Mouse (Mus musculus) adrenal gland, adult (tissue): ENCODE results near the gene Msmo1.

Experiments used
- DNase-seq, 2 experiments: peaks; one replicate each; pipeline ENCODE4 v3.0.0; 2022 to 2023; ENCODE audit warnings: low spot score in 1 of 2; ENCODE audit not compliant: inconsistent age in 2 of 2

Msmo1 gene

DNA sequence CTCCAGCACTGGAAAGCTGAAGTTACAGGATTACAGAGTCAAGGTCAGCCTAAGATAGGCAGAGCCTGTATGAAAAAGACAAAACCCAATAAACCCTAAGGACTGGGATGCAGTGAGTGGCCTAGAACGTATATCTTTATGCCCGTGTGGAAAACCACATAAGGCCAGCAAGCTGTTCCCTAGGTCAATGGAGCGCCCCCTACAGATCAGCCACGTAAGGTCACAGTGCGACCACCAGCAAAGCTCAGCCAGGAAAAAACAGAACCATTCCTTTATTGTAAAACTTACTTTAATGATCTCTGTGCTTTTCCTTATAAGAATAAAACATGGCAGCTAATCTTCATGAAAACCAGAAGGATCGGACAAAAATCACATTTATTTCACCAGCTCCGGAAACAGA is 15.7 kb downstream of the Msmo1 start:
- DNase-seq = no peak

DNA sequence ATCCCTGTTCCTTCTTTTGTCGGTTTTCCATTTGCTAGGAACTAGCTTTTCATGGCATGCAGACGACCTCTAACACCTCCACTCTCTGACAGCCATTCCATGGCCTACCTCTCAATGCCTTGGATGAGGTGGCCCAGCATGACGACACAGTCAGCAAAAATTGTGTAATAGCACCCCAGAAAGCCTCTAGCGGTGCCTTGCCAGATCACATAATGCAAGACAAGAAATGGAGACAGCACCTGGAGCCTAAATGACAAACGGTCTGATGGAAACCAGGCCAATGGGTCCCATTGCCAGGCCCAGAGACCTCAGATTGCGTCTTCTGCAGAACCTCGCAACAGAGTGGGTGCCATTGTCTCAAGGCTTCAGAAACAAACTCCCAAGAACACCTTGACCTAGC is 21.1 kb downstream of the Msmo1 start:
- peak in 1 of 2 experiments; percentile 70 for DNase-seq

DNA sequence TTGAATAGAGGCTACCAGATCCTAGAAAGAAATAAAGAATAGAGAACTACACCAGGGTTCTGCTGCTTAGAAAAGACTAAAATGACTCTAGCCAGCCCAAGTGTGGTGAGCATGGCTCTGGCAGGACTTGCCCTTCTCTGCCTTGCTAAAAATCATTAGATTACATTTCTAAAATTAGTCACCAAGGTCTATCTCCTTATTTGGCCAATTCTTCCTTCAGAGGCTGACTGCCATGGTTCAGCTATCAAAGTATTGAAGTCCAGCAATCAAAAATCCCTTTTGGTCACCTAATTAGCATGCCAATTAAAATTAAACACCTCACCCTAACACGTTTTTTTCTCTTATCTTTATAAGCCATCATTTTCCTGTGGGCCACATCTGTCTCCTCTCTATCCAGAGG is 22.0 kb downstream of the Msmo1 start:
- peak in 1 of 2 experiments; percentile 52 for DNase-seq

DNA sequence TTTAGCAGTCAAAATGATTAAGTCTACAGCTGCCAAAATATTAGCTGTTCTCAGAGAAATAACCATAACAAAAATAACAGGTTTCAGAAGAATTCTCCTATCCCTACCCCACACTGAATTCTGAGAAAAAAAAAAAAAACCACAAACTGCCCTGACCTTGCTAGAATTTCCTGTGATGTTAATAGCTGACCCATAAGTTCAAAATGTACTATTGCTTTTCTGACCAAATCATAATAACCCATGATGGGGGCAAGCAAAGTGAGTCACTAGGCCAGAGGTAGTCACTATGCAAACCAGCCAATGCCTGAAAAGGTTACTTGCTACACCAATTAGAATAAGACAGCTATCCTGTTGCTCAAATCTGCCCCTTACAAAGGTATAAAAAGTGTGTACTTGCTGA is 26.1 kb downstream of the Msmo1 start:
- DNase-seq = peak in 1 of 2 experiments; percentile 45

DNA sequence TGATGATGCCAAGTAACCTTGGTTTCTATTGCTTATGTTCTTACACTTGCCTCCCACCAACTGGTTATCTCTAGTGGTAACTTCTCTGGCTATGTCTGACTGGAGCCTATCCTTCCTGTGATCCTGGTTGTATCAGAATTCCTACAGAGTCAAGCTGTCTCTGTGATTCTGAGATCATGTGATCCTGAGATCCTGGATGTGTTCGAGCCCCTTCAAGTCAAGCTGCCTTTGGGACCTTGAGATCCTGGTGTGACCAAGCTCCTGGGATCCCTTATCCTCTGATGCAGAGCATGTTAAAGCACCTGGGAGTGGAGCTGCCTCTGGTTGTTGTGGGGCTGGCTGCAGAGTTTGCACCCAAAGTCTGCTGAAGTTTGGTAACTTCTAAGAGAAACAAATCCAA is 30.4 kb downstream of the Msmo1 start:
- DNase-seq = no peak

DNA sequence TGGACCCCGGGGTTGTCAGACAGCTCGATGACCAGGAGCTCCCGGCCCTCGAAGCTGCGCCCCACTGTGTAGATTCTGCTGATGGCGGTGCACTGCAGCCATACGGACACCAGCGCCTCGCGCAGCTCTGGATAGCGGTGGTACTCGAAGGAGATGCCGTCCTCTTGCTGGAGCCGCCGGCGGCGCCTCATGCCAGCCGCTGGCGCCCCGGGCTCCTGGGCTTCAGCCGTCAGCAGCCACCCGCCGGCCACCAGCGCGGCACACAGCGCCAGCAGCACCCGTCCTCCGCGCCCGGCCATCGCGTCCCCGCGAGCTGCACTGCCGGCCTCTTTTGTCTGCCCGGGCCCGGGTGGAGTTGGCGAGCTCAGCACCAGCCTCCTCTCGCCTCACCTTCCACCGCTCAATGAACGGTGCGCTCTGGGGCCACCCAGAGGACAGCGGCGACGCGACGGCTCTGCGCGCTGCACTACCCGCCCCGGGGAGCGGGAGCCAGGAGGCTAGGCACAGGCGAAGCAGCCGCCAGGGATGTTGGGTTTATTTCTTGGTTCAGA is 40.9 kb downstream of the Msmo1 start, which contains the start of gene Cpe:
TSS of gene Cpe (minus strand) at position 404 of the 551 bp plus-strand sequence.
- peak; percentile 93 to 97 for DNase-seq

DNA sequence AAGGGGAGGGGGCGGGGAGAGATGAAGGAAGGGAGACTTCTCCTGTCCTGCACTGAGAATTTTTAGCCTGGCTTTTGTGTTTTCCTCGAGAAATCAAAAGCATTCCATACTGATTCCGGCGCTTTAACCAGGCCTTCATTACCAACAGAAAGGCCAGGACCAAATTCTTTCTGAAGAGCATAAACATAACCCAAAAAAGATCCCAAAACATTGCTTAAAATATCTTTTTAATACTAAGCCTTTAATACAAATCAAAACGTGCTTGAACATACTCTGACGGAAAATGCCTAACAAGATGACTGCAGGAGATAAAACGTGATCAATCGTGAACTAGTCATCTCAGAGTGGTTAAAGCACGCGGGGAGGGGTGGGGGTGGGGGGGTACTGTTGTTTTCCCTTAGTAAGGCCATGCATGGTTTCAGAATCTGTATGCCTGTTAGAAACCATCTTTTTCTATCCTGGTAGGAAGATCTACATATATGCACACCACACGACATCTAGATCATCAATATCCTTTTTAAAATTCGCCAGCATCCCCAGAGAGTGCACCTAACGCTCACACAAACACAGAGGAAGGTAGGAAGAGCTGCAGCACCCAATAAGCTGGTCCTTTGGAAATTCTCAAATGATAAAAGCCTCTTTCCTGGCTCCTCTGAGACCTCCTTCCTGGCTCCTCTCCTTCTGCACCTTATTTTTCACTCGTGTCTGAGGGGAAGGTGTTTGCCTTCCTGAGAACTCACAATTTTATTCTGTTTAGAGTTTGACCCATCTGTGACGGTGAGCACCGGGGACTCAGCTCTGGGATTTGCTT is 41.8 kb downstream of the Msmo1 start:
- peak in 1 of 2 experiments; percentile 74 for DNase-seq

DNA sequence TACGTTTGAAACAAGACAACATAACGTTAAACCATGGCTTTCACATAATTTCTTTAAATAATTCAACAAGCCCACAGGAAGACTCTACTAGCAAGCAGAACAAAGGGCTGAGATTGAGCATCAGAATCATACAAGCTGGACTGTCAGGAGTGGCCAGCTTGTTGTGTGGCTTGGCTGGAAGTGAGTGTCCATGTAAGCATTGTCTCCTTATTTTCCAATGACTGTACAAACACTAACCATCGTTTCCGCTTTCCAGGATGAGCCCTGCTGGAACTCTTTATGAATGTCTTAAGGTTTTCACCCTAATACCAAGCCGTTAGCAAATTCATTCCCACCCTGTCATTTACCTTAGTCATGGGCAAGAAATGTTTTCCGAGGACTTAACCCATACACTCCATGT is 42.7 kb downstream of the Msmo1 start:
- DNase-seq = peak in 1 of 2 experiments; percentile 70

DNA sequence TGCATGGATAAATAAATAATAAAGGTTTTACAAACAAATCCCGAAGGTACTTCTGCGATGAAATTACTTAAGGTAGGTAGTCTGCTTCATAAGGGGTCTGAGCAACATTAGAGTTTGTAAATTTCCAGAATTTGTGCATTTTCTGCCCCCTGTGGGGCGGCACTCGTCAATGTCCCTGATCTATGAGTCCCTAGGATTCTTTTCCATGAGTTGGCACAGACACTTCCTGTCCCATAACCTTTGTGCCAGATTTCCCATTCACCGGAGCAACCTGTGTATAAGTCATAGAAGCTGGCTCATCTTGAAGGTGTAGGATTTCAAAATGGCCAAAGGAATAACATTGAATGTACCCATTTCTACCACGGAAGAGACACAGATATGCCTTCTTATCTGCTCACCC is 43.3 kb downstream of the Msmo1 start:
- DNase-seq = peak; percentile 30 to 80

DNA sequence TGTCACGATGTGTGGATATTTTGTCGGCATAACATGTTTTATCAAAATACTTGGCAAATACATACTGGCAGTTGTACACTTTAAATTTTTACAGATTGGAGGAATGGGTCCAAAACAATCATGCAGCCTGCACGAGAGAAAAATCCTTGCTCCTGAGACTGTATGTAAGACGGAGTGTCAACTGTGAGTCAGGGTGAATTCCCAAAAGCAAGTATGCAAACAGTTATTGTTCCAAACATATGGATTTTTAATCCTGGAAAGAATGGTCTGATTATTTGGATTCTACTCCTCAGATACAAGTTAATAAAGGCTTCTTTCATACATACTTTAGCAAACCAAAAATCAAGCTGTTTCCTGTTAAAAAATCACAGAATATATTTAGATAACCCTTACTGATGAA is 44.9 kb downstream of the Msmo1 start:
- DNase-seq = no peak

DNA sequence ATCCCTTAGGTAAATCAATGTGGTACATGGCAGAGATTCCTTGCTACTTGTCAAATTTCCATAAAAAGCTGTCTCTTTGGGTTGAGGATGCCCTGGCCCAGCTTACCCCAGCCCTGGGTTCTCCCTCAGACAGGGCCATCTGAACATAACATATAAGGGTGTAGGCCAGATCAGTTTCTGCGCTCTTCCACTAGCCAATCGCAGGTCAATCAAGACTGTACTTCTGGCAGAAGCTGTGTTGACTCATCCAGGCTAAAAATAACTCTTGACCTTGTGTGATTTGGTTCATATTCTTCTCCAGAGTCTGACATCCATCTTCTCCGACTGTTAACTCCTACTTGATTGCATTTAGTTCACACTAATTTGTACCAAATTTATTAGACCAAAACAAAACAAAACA is 45.4 kb downstream of the Msmo1 start:
- DNase-seq = peak; percentile 34 to 76

DNA sequence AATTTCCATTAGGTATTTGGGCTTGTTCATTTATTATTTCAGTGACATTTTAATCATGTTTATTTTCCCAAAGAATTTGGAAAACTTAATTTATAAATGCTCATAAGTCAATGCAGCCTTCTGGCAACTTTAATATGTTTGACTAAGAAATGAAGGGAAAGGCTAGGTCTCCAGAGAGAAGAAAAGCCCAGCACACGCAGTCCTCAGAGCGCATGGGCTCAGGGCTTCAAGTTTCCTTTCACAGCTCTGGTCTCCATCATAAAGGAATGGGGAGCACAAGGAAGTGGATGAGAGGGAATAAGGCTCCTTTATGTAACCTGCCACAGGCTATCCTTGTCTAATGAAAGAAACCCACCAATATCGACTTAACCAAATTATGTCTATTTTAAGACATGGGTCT is 51.1 kb downstream of the Msmo1 start:
- no peak for DNase-seq

DNA sequence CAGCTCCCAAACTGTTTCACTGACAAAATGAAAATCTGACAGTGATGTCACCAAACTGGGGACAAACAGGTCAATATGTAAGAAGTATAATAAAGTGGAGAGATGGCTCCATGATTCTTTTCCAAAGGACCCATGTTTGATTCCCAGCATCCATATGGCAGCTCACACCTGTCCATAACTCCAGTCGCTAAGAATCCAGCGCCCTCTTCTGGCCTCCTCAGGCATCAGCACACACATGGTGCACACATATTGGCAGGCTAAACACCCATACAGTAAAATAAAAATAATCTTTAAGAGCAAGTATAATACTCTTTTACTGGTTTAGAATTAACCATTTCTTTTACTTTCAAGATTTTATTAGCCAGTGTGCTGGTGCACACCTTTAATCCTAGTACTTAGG is 57.2 kb downstream of the Msmo1 start:
- no peak for DNase-seq

DNA sequence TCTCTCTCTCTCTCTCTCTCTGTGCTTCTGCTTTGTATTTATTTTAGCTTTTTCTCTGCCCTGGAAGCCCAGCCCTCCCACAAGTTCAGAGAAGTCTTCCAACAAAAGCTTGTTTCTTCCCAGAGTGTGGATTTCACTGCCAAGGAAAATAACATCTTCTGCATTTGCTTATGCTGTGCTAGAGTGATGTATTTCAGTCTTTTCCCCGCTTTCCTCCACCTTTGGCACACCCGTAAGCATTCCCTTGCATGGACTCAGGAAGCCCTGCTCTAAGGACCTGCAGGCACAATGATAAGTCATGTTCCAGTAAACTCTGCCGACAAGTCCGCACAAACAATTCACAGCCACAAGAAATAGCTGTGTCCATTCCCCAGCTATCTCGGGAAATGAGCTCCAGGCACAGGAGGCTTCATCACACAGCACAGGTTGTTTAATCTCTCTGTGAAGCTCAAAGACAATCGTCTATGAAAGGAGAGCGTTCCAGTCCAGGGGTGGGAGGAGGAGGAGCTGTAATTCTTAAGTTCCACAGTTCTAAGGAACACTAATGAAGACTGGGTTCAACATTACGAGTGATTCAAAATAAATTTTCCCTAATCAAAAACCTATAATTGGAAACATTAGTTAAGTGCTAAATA is 58.5 kb downstream of the Msmo1 start:
- no peak for DNase-seq

DNA sequence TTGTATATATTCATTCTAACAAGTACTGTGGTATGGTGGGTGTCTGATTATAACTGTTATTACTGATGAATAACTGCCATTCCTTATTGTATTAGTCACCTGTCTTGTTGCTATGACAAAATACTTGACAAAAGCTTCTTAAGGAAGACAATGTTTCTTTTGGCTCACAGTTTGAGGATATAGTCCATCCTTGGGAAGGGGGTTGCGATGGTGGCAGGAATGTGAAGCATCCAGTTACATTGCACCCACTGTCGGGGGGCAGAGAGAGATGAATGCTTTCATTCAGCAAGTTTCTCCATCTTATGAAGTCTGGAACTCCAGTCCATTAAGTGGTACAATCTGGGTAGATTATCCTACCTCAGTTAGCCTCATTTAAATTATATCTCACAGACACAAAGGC is 60.7 kb downstream of the Msmo1 start:
- DNase-seq = no peak

DNA sequence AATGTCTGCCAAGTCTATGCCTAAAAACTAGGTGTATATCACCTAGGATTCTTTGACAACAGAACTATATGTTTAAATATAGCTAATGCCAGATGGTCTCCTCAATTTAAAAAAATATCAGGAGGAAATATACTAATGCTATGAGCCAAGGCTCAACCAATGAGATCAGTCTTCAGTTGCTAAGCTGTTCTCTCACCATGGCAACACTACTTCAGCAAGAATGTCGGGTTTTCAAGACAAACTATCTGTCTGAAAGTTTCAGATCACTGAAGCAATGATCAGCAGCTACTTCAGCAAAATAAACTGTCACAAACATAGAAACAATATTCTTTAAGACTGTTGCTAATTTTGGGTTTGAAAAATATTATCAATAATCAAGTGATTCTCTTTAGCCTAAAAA is 61.7 kb downstream of the Msmo1 start:
- DNase-seq = no peak
